Mouse (Mus musculus) 3T3-L1 (cell line): ENCODE data around the gene Gli2.

Experiments
- DNase-seq: peaks from one replicate; pipeline ENCODE4 v3.0.0-alpha.2; 2015; ENCODE audit warnings: low read depth, low spot score

Gene Gli2

GRCm38 (mm10) chr1:118994482-118995105 is 58.8 kb downstream of the Gli2 start:
- no peak for DNase-seq

DNA sequence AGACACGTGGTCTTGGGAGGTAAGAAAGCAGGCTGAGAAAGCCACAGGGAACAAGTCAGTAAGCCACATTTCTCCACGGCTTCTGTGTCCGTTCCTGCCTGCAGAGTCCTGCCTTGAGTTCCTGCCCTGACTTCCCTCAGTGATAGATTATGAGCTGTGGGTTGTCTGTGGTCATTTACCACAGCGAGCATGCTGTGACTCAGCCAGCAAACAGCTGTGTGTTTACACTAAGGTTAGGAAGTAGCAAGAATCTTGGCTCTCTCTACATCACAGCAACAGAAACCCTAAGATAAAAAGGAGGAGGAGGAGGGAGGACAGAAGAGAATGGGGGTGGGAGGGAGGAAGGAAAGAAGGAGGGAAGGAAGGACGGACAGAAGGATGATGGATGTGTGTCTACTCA is 59.6 kb downstream of the Gli2 start:
- DNase-seq, result peak; percentile 91

- DNase-seq, result no peak
Measured at GRCm38 (mm10) chr1:118988331-118988730, 65.1 kb downstream of the Gli2 start.

- no peak for DNase-seq
Measured at GRCm38 (mm10) chr1:118987538-118987937, 65.9 kb downstream of the Gli2 start.

GRCm38 (mm10) chr1:118983389-118983788 is 70.0 kb downstream of the Gli2 start:
- DNase-seq, result peak; percentile 23

GRCm38 (mm10) chr1:118982805-118983211 is 70.6 kb downstream of the Gli2 start:
- DNase-seq, result peak; percentile 75

DNA sequence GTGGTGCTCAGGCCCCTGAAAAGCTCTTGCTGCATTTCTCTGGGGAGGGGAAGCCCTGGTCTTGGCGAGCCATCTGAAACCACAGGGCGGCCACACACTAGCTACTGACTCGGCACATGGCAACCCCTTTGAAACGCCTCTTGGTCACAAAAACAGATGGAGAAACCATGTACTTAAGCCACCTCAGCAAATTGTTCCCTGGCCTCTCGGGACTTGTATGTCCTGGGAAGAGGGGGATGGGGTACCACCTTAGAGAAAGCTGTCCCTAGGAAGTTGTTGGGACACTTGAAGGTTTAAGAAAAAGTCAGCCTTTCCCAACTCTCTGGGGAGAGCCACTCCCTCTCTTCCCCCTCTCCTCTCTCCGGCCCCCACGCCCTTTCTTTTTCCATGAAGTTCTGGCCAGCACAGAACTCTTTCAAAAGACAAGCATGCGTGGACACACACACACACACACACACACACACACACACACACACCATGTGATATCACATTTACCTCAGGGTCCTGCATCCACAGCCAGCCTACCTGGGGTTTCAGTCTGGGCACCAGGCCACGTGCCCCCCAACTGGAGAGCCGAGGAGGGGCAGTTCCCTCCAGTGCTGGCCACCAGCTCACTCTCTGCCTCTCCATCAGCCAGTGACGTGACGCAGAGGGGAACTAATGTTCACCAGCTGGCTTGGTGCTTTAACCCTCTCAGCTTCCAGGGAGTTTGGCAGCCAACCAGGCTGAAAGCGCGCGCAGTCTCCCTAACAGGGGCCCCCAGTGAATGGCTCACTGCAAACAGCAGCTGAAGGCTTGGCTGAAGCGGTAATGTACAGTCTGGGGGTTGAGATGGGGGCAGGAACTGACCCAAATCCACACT is 71.2 kb downstream of the Gli2 start:
- peak; percentile 97 for DNase-seq

DNA sequence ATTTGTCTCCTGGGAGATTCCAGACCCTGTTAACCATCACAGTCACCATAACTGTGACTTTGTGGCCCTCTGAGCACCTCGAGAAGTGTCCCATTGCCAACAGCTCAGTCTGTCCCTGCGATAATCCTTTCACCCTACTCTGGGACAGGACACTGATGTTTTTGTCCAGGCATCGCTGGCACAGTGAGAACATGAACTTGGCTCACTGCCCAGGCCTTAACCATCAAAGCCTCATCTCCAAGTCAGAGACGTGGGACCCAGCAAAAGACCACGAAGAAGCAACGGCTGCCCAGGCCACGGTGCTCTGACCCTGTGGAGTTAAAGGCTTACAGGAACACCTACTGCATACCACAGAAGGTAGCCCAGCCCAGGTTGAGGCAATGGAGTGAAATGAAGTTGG is 72.8 kb downstream of the Gli2 start:
- peak; percentile 62 for DNase-seq

DNA sequence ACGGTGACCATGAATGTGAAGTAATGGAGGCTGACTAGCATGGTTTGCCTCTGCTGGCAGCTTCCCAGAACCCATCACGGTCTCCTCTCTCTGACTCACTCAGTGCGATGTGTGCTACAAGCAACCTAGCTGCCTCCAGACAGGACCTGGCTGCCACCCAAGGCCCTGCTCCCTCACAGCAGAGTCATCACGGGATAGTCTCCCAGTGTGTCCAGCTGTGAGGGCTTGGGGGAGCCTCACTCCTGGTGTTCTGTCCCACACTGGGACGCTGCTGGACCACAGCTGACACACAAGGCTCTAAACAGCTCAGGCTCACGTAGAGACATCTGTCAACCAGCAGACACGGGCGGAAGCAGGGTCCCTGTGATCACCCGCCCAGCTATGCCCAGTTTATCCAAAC is 76.8 kb downstream of the Gli2 start:
- peak; percentile 100 for DNase-seq

- DNase-seq, result no peak
Measured at GRCm38 (mm10) chr1:118975376-118975775, 78.0 kb downstream of the Gli2 start.

DNA sequence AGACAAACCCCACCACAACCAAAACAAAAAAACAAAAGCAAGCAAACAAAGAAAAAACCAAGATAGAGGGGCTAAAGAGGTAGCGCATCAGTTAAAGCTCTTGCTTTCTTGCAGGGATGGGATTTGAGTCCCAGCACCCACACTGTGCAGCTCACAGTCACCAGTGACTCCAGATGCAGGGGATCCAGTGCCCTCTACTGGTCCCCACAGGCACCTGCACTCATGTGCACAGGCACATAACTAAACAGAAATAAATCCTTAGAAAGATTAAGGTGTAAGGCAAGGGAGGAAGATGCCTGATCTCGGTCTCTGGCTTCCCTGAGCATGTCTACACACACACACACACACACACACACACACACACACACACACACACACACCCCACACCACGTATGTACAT is 83.4 kb downstream of the Gli2 start:
- DNase-seq, result no peak

- peak; percentile 80 for DNase-seq
Measured at GRCm38 (mm10) chr1:118969409-118969808, 84.0 kb downstream of the Gli2 start.

DNA sequence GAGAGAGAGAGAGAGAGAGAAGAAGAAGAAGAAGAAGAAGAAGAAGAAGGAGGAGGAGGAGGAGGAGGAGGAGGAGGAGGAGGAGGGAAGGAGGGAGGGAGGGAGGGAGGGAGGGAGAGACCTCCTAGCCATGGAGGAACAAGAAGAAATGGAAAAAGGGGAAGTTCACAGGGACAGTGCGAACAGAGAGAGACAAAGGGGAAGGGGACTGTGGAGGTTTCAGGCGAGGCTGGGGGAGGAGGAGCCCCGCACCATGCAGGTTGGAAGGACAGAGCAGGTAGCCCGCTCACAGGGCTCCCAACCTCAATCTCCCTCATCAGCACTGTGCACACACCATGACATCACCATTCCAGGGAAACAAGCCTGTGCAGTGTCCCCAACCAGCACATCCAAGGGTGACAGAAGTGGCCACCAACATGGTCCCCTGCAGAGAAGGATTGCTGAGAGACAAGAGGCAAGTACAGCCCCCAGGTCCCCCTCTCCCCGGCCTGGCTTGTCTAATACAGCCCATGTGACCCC is 84.7 kb downstream of the Gli2 start:
- DNase-seq, result no peak

DNA sequence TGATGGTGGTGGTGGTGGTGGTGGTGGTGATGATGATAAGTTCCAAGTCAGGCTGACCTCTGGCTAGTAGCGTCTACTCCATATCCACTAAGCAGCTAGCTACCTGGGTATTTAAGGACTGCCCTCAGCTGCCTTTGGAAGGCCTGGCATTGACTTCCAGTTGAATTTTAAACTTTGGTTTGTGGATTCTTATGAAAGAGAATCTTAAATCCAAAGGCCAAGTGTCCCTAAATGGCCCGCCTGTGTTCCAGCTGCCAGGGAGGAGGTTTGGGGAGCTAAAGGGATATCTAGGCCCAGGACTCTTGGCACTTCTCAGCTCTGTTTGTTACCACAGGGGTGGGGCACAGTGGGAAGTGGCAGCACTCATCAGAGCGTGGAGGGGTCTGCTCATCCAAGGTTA is 85.4 kb downstream of the Gli2 start:
- DNase-seq, result no peak

DNA sequence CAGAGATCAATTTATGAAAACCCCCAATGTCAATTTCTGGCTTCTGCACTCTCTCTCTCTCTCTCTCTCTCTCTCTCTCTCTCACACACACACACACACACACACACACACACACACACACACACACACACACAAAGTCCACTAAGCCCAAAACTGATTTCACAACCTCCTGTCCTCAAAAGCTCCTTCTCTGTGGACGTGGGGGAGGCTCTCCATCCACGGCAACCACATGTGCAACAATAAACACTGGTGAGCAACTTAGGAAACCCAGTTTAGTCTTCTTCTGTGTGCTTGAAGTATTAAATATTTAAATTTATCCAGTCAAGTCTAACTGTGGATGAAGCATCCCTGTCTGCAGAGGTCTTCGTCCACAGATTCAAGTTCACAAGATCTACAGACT is 86.1 kb downstream of the Gli2 start:
- no peak for DNase-seq

GRCm38 (mm10) chr1:118958644-118959043 is 94.8 kb downstream of the Gli2 start:
- DNase-seq, result no peak

DNA sequence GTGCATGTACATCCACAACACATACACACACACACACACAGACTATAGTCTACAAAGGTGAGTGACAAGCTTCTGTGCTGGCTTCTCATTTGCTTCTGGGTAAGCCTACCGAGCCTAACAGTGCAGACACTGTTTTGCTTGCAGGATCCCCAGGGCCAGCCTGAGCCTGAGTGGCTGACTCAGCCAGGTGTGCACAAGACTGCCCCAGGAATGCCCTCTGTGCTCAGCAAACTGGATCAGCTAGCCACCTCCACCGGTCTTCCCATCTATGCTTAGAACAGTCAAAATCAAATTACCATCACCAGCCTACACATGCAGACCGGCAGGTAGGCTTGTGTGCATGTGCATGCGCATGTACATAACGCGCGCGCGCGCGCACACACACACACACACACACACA is 97.6 kb downstream of the Gli2 start:
- DNase-seq, result no peak

GRCm38 (mm10) chr1:118954434-118955301 is 98.8 kb downstream of the Gli2 start:
- DNase-seq, result peak; percentile 41

DNA sequence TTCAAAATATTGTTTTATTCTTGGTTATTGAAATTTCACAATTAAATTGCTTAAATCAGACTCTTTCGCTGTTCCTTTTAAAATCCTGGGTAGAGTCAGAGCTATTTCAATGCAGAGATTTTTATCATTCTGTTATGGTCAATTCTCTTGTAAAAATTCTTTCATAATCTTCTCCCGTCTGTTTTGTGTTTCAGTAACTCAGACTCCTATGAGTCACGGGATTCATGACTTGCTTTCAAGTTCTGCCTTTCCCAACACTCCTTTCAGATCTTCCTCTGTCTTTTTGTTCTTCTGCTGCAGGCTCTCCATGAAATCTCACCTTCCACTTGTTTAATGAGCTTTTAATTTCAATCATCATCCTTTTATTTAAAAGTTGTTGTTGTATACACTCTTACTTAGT is 100.4 kb downstream of the Gli2 start:
- peak; percentile 57 for DNase-seq

DNA sequence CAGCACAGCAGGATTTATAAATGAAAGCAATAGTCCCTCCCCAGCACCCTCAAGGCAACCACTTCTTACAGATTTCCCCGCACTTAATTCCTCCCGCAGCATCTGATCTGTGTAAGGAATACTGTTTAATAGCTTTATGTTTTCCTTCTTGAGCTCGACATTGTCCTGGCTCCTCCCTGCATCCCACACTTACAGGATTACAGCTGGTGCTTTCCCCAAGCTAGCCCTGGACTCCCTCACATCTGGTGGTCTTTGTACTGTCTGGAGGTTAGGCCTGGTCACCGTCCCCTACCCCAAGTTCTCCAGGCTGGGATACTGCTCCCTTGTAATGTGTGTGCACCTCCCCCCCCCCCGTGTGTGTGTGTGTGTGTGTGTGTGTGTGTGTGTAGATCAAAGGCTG is 101.1 kb downstream of the Gli2 start:
- no peak for DNase-seq

DNA sequence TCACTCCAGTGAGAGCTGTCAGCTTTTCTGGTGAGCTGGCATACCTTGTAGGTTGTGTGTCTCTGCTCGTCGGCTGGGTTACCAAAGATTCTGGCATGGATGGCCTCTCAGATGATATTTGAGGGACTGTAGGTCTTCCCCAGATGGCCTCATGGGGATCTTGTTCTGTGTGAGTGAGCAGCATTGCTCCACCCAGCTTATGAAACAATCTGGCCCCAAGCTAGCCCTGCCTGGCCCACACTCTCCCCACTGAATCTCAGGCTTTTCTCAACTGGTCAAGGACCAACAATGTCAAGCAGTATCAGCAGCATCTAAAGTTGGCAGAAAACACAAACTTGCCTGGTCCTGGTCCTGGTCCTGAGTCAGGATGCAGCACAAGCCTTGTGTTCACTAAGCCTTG is 105.0 kb downstream of the Gli2 start:
- DNase-seq, result no peak

DNA sequence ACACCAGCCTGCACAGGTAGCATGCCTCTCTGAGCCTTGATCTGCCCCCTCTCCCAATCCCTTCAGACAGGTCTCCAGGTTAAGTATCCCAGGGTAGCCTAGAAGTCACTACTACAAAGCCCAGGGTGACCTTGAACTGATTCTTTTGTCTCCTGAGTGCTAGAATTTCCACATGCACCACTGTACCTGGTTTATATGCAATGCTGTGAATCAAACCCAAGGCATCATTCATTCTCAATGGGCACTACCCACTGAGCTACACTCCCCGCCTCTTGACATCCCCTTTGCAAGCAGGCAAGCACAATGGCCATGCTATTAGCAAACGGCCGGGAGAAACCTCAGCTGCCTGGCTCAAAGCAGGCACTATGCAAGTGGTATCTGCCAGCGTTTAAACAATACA is 106.2 kb downstream of the Gli2 start:
- no peak for DNase-seq
